Mouse (Mus musculus) G1E (cell line): ENCODE results near the gene Mogat1. TPM values are rescaled to one million over a fixed set of nuclear protein-coding genes. Genes with fewer than 3 reads are reported as not detected.

Source experiments
- ATAC-seq: 2 replicates; pipeline ENCODE4 v1.8.0; 2016; ENCODE audit warnings: mild to moderate bottlenecking; ENCODE audit not compliant: insufficient number of reproducible peaks, poor library complexity, low FRiP score, severe bottlenecking; ENCODE audit errors: extremely low read depth
- DNase-seq: peaks from one replicate; pipeline ENCODE4 v3.0.0; 2012; ENCODE audit warnings: low spot score
- H3K27me3 ChIP-seq: 2 replicates; pipeline ENCODE4 v1.6.1; 2012; ENCODE audit warnings: mild to moderate bottlenecking, low read length, inconsistent platforms; ENCODE audit not compliant: insufficient read depth
- H3K36me3 ChIP-seq: replicated peaks from 2 replicates; pipeline ENCODE3; 2012; ENCODE audit warnings: mild to moderate bottlenecking, inconsistent platforms
- H3K4me1 ChIP-seq: 2 replicates; pipeline ENCODE4 v1.6.1; 2012; ENCODE audit warnings: low read depth, low read length, inconsistent platforms, mixed read lengths; ENCODE audit not compliant: insufficient read depth
- H3K4me3 ChIP-seq: 2 replicates; pipeline ENCODE4 v1.5.1; 2012; ENCODE audit warnings: low read depth, mild to moderate bottlenecking, inconsistent platforms, low read length, moderate library complexity, mixed read lengths
- H3K9me3 ChIP-seq: replicated peaks from 2 replicates; pipeline ENCODE4 v1.6.1; 2012; ENCODE audit warnings: inconsistent platforms
- CTCF ChIP-seq: IDR thresholded peaks from 2 replicates; pipeline ENCODE4 v1.5.1; 2012; ENCODE audit warnings: low read depth, low read length, inconsistent platforms, mixed read lengths
- GATA1 ChIP-seq: IDR thresholded peaks from 2 replicates; pipeline ENCODE4 v1.6.1; 2012; ENCODE audit warnings: borderline replicate concordance, low read length, inconsistent platforms, mixed read lengths
- GATA2 ChIP-seq: IDR thresholded peaks from 2 replicates; pipeline ENCODE4 v1.6.1; 2012; ENCODE audit warnings: low read depth, low read length, inconsistent platforms, borderline replicate concordance
- POLR2AphosphoS5 ChIP-seq: IDR thresholded peaks from 2 replicates; pipeline ENCODE4 v1.6.1; 2012; ENCODE audit warnings: low read depth, low read length, inconsistent platforms; ENCODE audit not compliant: insufficient replicate concordance
- TAL1 ChIP-seq: conservative IDR thresholded peaks from 2 replicates; pipeline ENCODE4 v1.6.1; 2012; ENCODE audit warnings: low read depth, low read length, inconsistent platforms, mixed read lengths
- polyA plus RNA-seq: library from polyadenylated mRNA; stranded (reverse); fragments of >175 nt; gene quantifications from 2 replicates; pipeline ENCODE4 v1.2.3, GENCODE M21; 2012
- total RNA-seq, 2 experiments: library from RNA; stranded (forward) in 1 of 2; stranded (reverse) in 1 of 2; fragments of 200-1000 nt in 1 of 2; fragments of >200 nt in 1 of 2; fragmentation: Nextera tagmentation in 1 of 2; gene quantifications; 2 replicates each; pipeline ENCODE4 v1.2.3; 2014 to 2017

Gene Mogat1
- total and polyA plus RNA-seq, 3 experiments: 0.55 TPM; not detected in 2

- ATAC-seq: no peak
- no peaks in the 10 kb centered on the region for H3K4me1 ChIP-seq
- no peaks in the 10 kb centered on the region for H3K9me3 ChIP-seq
- no peak overlapping the region for H3K4me3 ChIP-seq
- no peaks in the 10 kb centered on the region for H3K36me3 ChIP-seq
- DNase-seq: no peak
- H3K27me3 ChIP-seq: peaks cover 2% of the 10 kb centered on the region; the same call in 1 of the 2 replicates
- no peak for TF ChIP-seq CTCF
- TF ChIP-seq GATA1: no peak
- no peak for TF ChIP-seq POLR2AphosphoS5
- no peak for TF ChIP-seq GATA2
- TF ChIP-seq TAL1: no peak
These were observed 58.8 kb downstream of the Mogat1 start for GRCm38 (mm10) chr1:78569617-78570016.

GRCm38 (mm10) chr1:78585080-78585479 lies 74.3 kb downstream of the Mogat1 start:
- no peak for ATAC-seq
- no peak for DNase-seq
- peaks cover 3% of the 10 kb centered on the region for H3K27me3 ChIP-seq
- TF ChIP-seq CTCF (no peak), TAL1 (no peak), GATA1 (no peak), GATA2 (no peak), POLR2AphosphoS5 (no peak)
- no peaks in the 10 kb centered on the region for H3K4me1 ChIP-seq
- H3K4me3 ChIP-seq: no peak overlapping the region
- no peaks in the 10 kb centered on the region for H3K36me3 ChIP-seq
- no peaks in the 10 kb centered on the region for H3K9me3 ChIP-seq

GRCm38 (mm10) chr1:78586986-78587385 lies 76.2 kb downstream of the Mogat1 start:
- DNase-seq (no peak), ATAC-seq (no peak)
- Histone ChIP-seq H3K4me3 (no peak overlapping the region), H3K9me3 (no peaks in the 10 kb centered on the region), H3K27me3 (peaks cover 3% of the 10 kb centered on the region), H3K36me3 (no peaks in the 10 kb centered on the region), H3K4me1 (no peaks in the 10 kb centered on the region)
- TF ChIP-seq GATA2: no peak
- no peak for TF ChIP-seq GATA1
- TF ChIP-seq TAL1: no peak
- no peak for TF ChIP-seq CTCF
- TF ChIP-seq POLR2AphosphoS5: no peak

Other genes starting within 250 kb of the Mogat1 start
- gene Sgpp2, start 200.6 kb upstream of the Mogat1 start, total RNA-seq (2014; fragmentation: Nextera tagmentation): not detected in 2 replicates
- 0.05 and 0.06 TPM in 2 replicates for gene Sgpp2, start 200.6 kb upstream of the Mogat1 start, total RNA-seq (2017)
- gene Sgpp2, start 200.6 kb upstream of the Mogat1 start, polyA plus RNA-seq: not detected in 2 replicates
- 295 and 372 TPM in 2 replicates for gene Farsb, start 22.1 kb upstream of the Mogat1 start, total RNA-seq (2014; fragmentation: Nextera tagmentation)
- gene Farsb, start 22.1 kb upstream of the Mogat1 start, total RNA-seq (2017): 112 and 121 TPM in 2 replicates
- gene Farsb, start 22.1 kb upstream of the Mogat1 start, polyA plus RNA-seq: 6.6 and 7.4 TPM in 2 replicates
- not detected in 2 replicates for gene BC035947, start 1.2 kb downstream of the Mogat1 start, total RNA-seq (2014; fragmentation: Nextera tagmentation)
- gene BC035947, start 1.2 kb downstream of the Mogat1 start, total RNA-seq (2017): 0.05 and 0.06 TPM in 2 replicates
- gene BC035947, start 1.2 kb downstream of the Mogat1 start, polyA plus RNA-seq: not detected in 2 replicates
- gene Acsl3, start 146.8 kb downstream of the Mogat1 start, total RNA-seq (2014; fragmentation: Nextera tagmentation): 31.4 and 33.6 TPM in 2 replicates
- 76.5 and 87.0 TPM in 2 replicates for gene Acsl3, start 146.8 kb downstream of the Mogat1 start, total RNA-seq (2017)
- 12.7 and 16.4 TPM in 2 replicates for gene Acsl3, start 146.8 kb downstream of the Mogat1 start, polyA plus RNA-seq
- 21.8 and 23.6 TPM in 2 replicates for gene Utp14b, start 147.0 kb downstream of the Mogat1 start, total RNA-seq (2014; fragmentation: Nextera tagmentation)
- gene Utp14b, start 147.0 kb downstream of the Mogat1 start, total RNA-seq (2017): 17.3 and 23.0 TPM in 2 replicates
- 0.99 and 1.1 TPM in 2 replicates for gene Utp14b, start 147.0 kb downstream of the Mogat1 start, polyA plus RNA-seq